ENCODE assay signal across 8 mouse cellular contexts in the genomic region with DNA sequence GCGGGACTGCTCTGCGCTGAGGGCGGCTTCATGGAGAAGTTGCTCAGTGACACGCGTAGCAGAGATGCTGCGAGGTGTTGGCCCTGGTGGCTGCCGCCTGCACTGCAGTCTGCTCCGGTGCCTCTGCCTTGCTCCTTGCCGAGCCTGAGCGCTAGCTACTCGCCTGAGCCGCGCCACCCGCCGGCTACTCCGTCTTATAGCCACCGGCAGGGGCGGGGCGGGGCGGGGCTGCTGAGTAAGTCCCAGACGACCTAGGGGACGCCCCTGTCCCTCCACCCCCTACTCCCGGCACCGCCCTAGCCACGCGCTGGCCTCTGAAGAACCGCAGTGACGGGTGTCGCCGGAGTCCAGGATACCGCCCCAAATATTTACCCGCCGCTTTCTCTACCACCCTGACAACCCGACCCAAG. TPM values are rescaled to one million over a fixed set of nuclear protein-coding genes. Genes with fewer than 3 reads are reported as not detected.
DNase-seq lines count a peak whose midpoint lies in the region; ATAC-seq and TF ChIP-seq lines count a peak whose summit lies in the region.

TSS of gene Rgcc (minus strand) at position 180 of the 410 bp plus-strand sequence.

- peak within 1 kb of the TSS; percentile 2; the same call in 1 of the 2 replicates for H3K27ac ChIP-seq in forebrain, embryonic 13.5 days
- 0 out of 2 replicates have a peak within 1 kb of the TSS, but pooled peaks have one; percentile 45 for H3K27ac ChIP-seq in heart, postnatal 0 days (ENCODE audit: low read depth)
- H3K27ac ChIP-seq in liver, embryonic 14.5 days = peak within 1 kb of the TSS; percentile 92
- H3K27ac ChIP-seq in stomach, embryonic 15.5 days = no peak within 1 kb of the TSS

- peaks cover 5% of the 10 kb centered on the region; the same call in 1 of the 2 replicates for H3K4me1 ChIP-seq in E14TG2a.4 (replicated peaks; ENCODE audit: low read depth, low read length)
- peaks cover 37% of the 10 kb centered on the region for H3K4me1 ChIP-seq in forebrain, embryonic 13.5 days
- H3K4me1 ChIP-seq in heart, postnatal 0 days (ENCODE audit: control insufficient read depth, insufficient read depth) = peaks cover 4% of the 10 kb centered on the region; the same call in 1 of the 2 replicates
- H3K4me1 ChIP-seq in liver, embryonic 14.5 days (replicated peaks; ENCODE audit: control insufficient read depth in 2 of 2, insufficient read depth in 2 of 2, low read length in 1 of 2) = peaks cover 48 to 61% of the 10 kb centered on the region in 2 experiments
- peaks cover 11% of the 10 kb centered on the region; the same call in 1 of the 2 replicates for H3K4me1 ChIP-seq in stomach, embryonic 15.5 days

- peaks cover 35% of the 10 kb centered on the region for H3K9me3 ChIP-seq in E14TG2a.4 (ENCODE audit: low read length)
- no peaks in the 10 kb centered on the region for H3K9me3 ChIP-seq in forebrain, embryonic 13.5 days (replicated peaks)
- no peaks in the 10 kb centered on the region for H3K9me3 ChIP-seq in heart, postnatal 0 days (replicated peaks; ENCODE audit: control insufficient read depth, low read length)
- no peaks in the 10 kb centered on the region for H3K9me3 ChIP-seq in liver, embryonic 14.5 days (ENCODE audit: control insufficient read depth, low read length)
- no peaks in the 10 kb centered on the region for H3K9me3 ChIP-seq in stomach, embryonic 15.5 days

- peak; percentile 97 for ATAC-seq in cerebellum, adult (ENCODE audit: insufficient number of reproducible peaks, low FRiP score, low TSS enrichment)
- peak; percentile 98 for ATAC-seq in forebrain, embryonic 13.5 days
- peak; percentile 96 for ATAC-seq in heart, postnatal 0 days (ENCODE audit: insufficient read depth, low read depth)
- ATAC-seq in liver, embryonic 14.5 days (ENCODE audit: insufficient read depth) = peak; percentile 95
- peak; percentile 97 for ATAC-seq in stomach, embryonic 15.5 days (ENCODE audit: insufficient read depth, low FRiP score, low read depth)

- TF ChIP-seq EP300 in heart, postnatal 0 days (IDR thresholded peaks at IDR 0.05; ENCODE audit: low read depth) = 0 out of 2 replicates have a peak, but pooled peaks have one; percentile 43
- TF ChIP-seq EP300 in liver, embryonic 14.5 days (IDR thresholded peaks at IDR 0.05; ENCODE audit: low read depth) = peak; percentile 65; the same call in 1 of the 2 replicates

- TF ChIP-seq CTCF in E14TG2a.4 (conservative IDR thresholded peaks at IDR 0.05; ENCODE audit: low read length) = peak; percentile 22
- peak; percentile 84 for TF ChIP-seq CTCF in heart, postnatal 0 days (IDR thresholded peaks at IDR 0.05; ENCODE audit: low read depth)
- peak; percentile 98 for TF ChIP-seq CTCF in liver, embryonic 14.5 days (IDR thresholded peaks at IDR 0.05; ENCODE audit: low read depth)

- peak; percentile 94 for DNase-seq in heart, postnatal 0 days (ENCODE audit: low spot score)
- peak; percentile 94 to 98 for DNase-seq in kidney, postnatal 36 days
- DNase-seq in liver, embryonic 14.5 days (ENCODE audit: low read depth in 3 of 3, low spot score in 3 of 3) = peak; percentile 93 to 94 (median 94)
- DNase-seq in neural tube, embryonic 10.5 days (ENCODE audit: extremely low spot score, low spot score) = peak; percentile 95

- H3K36me3 ChIP-seq in E14TG2a.4 (ENCODE audit: insufficient read depth, low read length) = no peaks in the 10 kb centered on the region
- H3K36me3 ChIP-seq in forebrain, embryonic 13.5 days (ENCODE audit: poor library complexity, severe bottlenecking) = no peaks in the 10 kb centered on the region
- H3K36me3 ChIP-seq in heart, postnatal 0 days (replicated peaks; ENCODE audit: control insufficient read depth, insufficient read depth, low read length) = no peaks in the 10 kb centered on the region
- peaks cover 22% of the 10 kb centered on the region for H3K36me3 ChIP-seq in liver, embryonic 14.5 days (replicated peaks; ENCODE audit: control insufficient read depth, insufficient read depth, low read depth)
- no peaks in the 10 kb centered on the region for H3K36me3 ChIP-seq in stomach, embryonic 15.5 days

- peaks cover 11% of the 10 kb centered on the region; the same call in 1 of the 2 replicates for H3K27me3 ChIP-seq in E14TG2a.4 (ENCODE audit: insufficient read depth, low read length)
- no peaks in the 10 kb centered on the region for H3K27me3 ChIP-seq in forebrain, embryonic 13.5 days
- peaks cover 11% of the 10 kb centered on the region; the same call in 1 of the 2 replicates for H3K27me3 ChIP-seq in heart, postnatal 0 days (ENCODE audit: control insufficient read depth, insufficient read depth, low read length)
- H3K27me3 ChIP-seq in liver, embryonic 14.5 days (ENCODE audit: control insufficient read depth, insufficient read depth, low read length) = no peaks in the 10 kb centered on the region
- peaks cover 4% of the 10 kb centered on the region; the same call in 1 of the 2 replicates for H3K27me3 ChIP-seq in stomach, embryonic 15.5 days (replicated peaks)

- 0% methylated on average over 34 of the region's 34 CpGs for WGBS in forebrain, embryonic 13.5 days
- WGBS in heart, postnatal 0 days = under 1% methylated on average over 34 of the region's 34 CpGs
- WGBS in liver, embryonic 14.5 days (ENCODE audit: insufficient replicate concordance) = under 1% methylated on average over 34 of the region's 34 CpGs
- WGBS in stomach, embryonic 15.5 days = under 1% methylated on average over 34 of the region's 34 CpGs

- peak within 1 kb of the TSS; percentile 78 for H3K9ac ChIP-seq in forebrain, embryonic 13.5 days
- peak within 1 kb of the TSS; percentile 57 for H3K9ac ChIP-seq in heart, postnatal 0 days (replicated peaks; ENCODE audit: low read depth, low read length)
- peak within 1 kb of the TSS; percentile 95 for H3K9ac ChIP-seq in liver, embryonic 14.5 days (replicated peaks)
- H3K9ac ChIP-seq in stomach, embryonic 15.5 days = peak within 1 kb of the TSS; percentile 46

- H3K4me3 ChIP-seq in E14TG2a.4 (replicated peaks; ENCODE audit: low read length) = peak within 1 kb of the TSS; percentile 69
- H3K4me3 ChIP-seq in forebrain, embryonic 13.5 days = peak within 1 kb of the TSS; percentile 56
- H3K4me3 ChIP-seq in heart, postnatal 0 days (ENCODE audit: low read depth, low read length) = peak within 1 kb of the TSS; percentile 58
- peak within 1 kb of the TSS; percentile 78 for H3K4me3 ChIP-seq in liver, embryonic 14.5 days (ENCODE audit: insufficient read depth in 1 of 2, low read depth in 2 of 2, low read length in 2 of 2)
- H3K4me3 ChIP-seq in stomach, embryonic 15.5 days (replicated peaks) = peak within 1 kb of the TSS; percentile 57

- H3K4me2 ChIP-seq in forebrain, embryonic 13.5 days = peak within 1 kb of the TSS; percentile 97
- peak within 1 kb of the TSS; percentile 77 for H3K4me2 ChIP-seq in heart, postnatal 0 days (ENCODE audit: low read depth, low read length)
- peak within 1 kb of the TSS; percentile 91 for H3K4me2 ChIP-seq in liver, embryonic 14.5 days (ENCODE audit: low read depth)
- peak within 1 kb of the TSS; percentile 100 for H3K4me2 ChIP-seq in stomach, embryonic 15.5 days

RNA-seq across cellular contexts. Expression of gene Rgcc, which starts in this region (rescaled TPM):
- polyA plus RNA-seq in forebrain, embryonic 13.5 days (2015; fragmentation: Nextera tagmentation; extraction: Ambion mirVana) = 78.3 and 106 TPM in 2 replicates
- 21.4 and 43.4 TPM in 2 replicates for total RNA-seq in heart, postnatal 0 days (2014; rRNA removed; ENCODE audit: low replicate concordance)
- 43.6 and 51.8 TPM in 2 replicates for polyA plus RNA-seq in heart, postnatal 0 days (2015; fragmentation: Nextera tagmentation; extraction: Ambion mirVana)
- 226 and 293 TPM in 2 replicates for polyA plus RNA-seq in liver, embryonic 14.5 days (2012; rRNA removed)
- polyA plus RNA-seq in liver, embryonic 14.5 days (2014; fragmentation: Nextera tagmentation; extraction: Ambion mirVana) = 357 and 375 TPM in 2 replicates
- 52.5 and 71.6 TPM in 2 replicates for polyA plus RNA-seq in stomach, embryonic 15.5 days (2015; fragmentation: Nextera tagmentation; extraction: Ambion mirVana)

Comparison
In these comparisons a context has a peak if more than half of its experiments do, and no peak if none do; other contexts are left out.
1. CTCF ChIP-seq: peak in every context shown above with its lines; median percentile 98 in liver, embryonic 14.5 days; 84 in heart, postnatal 0 days; 22 in E14TG2a.4.